Mouse (Mus musculus): ENCODE measurements around the gene Rbms3. TPM values are rescaled to one million over a fixed set of nuclear protein-coding genes. Genes with fewer than 3 reads are reported as not detected.

The Rbms3 gene
- total RNA-seq, 4 experiments from 2014 or later = 7.0 to 8.2 (median 7.9) TPM

DNA sequence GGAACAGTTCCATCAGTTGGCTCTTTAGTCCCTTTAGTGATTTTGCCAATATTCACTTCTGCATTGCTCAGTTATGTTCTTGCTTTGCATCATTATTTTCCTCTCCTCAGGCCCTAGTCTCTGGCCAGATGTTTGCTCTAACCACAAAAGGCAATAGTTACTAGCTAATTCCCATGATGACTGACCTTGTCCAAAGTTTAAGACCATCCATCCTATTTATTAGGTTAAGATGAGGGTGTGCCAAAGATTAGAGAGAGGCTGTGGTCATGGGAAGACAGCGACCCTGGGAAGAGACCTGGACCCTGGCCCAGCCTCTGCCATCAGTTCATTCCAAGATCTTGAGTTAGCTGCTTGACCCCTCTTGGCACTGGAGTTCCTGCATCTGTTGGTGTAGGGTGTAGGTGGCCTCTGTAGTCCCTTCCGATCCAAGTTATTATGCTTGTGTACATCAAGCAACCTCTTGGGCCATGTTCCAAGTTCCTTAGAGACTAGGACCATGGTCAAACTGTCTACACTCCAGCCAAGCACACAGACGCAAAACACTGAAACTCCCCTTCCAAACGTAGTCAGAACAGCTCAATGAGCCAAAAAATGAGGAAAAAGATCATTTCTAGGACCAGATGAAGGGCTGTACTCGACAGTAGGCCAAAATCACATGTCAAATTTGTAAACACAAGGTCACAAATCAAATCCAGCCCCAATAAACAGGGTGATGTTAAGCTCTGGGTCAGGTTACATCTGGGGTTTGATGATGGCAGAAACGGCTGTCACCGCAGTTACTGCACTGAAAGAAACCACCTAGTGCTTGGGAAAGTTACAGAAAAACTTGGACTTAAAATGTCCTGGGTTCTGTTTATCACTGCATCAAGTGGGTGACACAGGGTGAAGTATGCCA, 782.2 kb downstream of the Rbms3 start:
- DNase-seq (ENCODE audit: low spot score) = peak; percentile 75

- DNase-seq (ENCODE audit: low spot score) = no peak
These were observed 794.8 kb downstream of the Rbms3 start for GRCm38 (mm10) chr9:116834949-116835348.

- no peak for DNase-seq (ENCODE audit: low spot score)
These were observed 796.0 kb downstream of the Rbms3 start for GRCm38 (mm10) chr9:116833677-116834076.

DNA sequence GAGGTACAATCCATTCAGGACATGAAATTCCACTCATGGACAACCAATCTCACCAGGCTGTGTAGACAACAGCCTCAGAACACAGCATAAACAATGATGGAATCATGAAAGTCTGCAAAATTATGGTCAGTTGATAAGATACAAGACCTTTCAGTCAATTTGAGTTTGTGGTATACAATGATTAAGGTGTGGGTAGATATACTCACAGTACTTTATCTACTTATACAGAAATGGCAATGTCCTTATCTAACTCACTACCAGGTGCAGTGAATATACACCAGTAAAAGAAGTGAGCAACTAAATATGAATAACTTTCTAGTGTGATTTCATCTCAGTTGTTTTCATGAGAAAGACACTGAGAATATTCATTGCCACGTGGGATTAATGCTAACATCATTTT, 796.9 kb downstream of the Rbms3 start:
- no peak for DNase-seq (ENCODE audit: low spot score)

DNA sequence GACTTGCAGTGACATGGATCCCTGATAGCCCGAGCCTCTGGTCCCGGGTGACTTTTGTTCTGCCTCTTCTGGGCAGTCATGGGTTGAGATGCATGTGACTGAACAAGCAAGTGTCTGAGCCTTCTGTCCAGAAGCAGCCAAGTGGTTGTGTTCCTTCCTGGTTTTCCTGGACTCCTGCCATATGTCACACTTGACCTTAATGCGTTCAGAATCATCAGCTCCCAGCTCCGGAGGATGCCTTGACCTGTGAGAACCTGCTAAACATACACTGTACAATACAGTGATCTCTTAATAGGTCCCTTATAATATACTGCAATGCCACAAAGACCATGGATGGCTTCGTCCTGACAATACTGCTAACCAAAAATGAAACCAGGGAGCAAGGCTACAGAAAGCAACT, 798.3 kb downstream of the Rbms3 start:
- no peak for DNase-seq (ENCODE audit: low spot score)

DNA sequence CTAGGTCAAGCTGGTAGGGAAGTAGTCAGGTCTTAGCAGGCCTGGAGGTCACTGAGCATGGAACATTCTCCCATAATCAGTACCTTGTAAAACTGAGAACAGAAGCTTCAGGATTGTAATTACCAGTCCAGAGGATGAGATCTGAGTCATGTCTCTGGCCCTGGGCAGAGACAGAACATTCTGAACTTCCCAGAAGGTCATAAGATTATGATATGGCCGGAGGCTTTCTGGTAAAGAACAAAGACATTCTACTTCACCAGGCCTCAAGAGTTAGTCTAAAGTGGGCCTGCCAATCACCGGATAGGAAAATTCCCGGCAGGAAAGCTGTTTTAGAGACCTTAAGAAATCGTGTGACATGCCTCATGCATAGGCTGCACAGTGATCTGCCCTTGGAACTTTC, 799.8 kb downstream of the Rbms3 start:
- DNase-seq (ENCODE audit: low spot score) = no peak

GRCm38 (mm10) chr9:116821601-116822000, 808.1 kb downstream of the Rbms3 start:
- DNase-seq (ENCODE audit: low spot score) = no peak

DNA sequence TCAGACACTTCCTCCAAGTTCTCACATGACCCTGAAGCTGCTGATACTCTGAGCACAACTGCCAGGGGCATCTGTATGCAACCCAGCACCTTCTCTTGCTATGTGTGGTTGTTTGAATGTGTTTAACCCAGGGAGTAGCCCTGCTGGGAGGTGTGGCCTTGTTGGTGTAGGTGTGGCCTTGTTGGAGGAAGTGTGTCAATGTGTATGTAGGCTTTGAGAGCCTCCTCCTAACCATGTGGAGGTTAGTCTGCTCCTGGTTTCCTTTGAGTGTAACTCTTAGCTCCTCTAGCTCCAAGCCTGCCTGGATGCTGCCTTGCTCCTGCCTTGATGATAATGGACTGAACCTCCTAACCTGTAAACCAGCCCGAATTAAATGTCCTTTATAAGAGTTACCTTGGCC, 812.5 kb downstream of the Rbms3 start:
- DNase-seq (ENCODE audit: low spot score) = no peak

- no peak for DNase-seq (ENCODE audit: low spot score)
These were observed 815.1 kb downstream of the Rbms3 start for GRCm38 (mm10) chr9:116814495-116815094.

- no peak for DNase-seq (ENCODE audit: low spot score)
These were observed 816.3 kb downstream of the Rbms3 start for GRCm38 (mm10) chr9:116813396-116813795.

DNA sequence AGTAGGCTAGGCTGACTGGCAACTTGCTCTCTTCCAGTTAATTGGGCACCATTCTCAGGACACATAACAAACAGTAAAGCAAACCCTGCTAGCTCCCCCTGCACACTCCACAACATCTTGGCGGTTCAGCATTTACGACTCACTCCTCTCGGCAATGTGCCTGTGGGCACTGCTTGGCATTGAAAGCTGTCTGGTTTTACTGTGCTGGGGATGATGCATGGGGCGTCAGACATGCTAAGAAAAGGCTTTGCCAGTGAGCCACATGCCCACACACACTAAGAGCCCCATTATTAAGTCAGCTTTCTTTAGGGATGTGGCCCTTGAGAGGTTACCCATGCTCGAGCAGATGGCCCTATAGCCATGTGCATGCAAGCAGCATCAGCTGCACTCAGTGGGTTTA, 820.5 kb downstream of the Rbms3 start:
- DNase-seq (ENCODE audit: low spot score) = no peak

DNA sequence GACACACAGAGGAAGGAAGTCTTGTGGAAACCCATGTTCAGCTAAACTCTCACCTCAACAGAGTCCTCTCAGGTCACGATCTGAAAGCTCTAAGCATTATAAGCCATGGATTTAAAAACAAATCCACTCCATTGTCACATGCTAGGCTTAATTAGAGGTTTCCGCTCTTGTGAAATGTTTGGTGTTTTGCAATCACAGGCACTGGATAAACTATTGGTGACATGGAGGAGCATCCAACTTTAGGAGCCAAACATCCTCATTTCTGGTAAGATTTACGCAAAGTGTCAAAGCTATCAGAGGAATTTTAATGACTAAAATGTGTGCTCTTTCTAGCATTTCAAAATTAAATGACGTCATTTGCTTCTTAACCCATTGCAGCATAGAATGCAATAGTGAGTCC, 821.3 kb downstream of the Rbms3 start:
- DNase-seq (ENCODE audit: low spot score) = peak; percentile 79

DNA sequence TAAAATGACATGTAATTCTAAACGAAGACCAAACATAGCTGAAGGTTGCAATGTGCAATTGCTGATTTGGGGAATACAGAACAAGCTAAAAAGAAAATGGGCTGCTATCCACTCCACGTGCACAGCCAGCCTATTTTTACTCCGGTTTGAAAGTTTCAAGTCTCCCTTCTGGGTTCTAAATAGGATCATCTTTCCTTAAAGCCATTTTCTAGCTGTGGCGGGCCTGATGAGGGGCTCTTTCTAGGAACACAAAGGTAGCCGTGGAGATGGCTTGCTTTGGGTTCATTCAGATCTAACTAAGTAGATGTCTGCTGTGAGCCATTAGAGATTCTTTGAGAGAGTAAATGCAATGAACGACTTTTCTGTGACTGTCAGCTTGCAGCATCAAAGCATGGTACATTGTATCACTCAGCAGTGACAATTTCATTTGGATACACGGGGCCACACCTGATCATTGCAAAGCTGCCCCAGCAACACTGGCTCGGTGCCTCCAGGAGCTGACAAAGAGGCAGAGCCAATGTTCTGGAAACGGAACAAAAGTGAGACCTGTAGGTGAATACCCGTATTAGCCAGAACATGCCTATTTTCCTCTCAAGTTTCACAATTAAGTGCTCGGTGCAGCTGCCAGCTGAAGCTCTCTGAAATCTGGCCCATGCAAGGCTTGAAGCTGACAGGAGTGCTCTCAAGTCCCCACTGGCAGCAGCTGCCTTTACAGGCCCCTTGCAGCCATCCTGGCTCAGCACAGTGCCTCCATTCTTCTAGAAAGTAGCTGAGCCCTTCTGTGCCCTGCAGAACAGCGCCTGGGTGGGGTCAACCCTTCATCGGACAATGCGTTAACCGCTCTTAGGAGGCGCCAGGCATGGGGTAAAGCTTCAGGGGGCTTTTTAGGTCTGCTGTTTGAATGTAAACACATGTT, 822.3 kb downstream of the Rbms3 start:
- DNase-seq (ENCODE audit: low spot score) = peak; percentile 13

DNA sequence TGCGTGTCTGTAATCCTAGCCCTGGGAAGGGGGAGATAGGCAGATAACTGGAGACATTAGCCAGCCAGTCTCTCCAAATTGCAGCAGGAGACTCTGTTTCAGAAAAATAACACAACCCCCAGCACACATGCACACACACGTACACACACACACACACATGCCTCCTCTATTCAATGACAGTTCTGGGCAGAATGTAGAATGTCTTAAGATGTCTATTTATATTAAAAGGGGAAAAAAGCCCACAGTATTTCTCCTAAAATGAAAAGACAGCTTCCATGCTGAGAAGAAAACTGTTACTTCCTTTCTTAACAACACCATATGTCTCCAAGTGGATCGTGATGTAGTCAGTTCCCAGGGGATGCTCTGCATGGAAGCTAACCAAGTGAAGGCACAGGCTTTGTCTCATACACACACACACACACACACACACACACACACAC, 826.4 kb downstream of the Rbms3 start:
- DNase-seq (ENCODE audit: low spot score) = no peak

DNA sequence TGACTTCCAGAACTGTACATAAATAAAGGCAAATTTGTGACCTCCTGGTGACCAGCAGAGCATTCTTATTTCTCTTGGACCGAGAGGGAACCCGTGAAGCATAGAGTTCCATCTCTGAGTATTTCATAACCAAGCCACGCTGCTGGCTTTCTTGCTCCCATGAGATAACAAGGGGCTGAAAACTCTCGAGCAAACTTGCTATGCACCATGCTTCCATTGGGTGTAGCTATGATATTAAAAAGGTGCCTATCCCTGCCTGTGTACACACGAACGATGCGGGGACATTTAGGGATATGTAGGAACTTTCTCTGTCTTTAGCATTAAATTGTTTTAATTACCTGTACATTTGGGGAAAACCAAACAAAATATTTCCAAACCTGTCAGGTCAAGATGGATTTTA, 827.1 kb downstream of the Rbms3 start:
- DNase-seq (ENCODE audit: low spot score) = peak; percentile 50

DNA sequence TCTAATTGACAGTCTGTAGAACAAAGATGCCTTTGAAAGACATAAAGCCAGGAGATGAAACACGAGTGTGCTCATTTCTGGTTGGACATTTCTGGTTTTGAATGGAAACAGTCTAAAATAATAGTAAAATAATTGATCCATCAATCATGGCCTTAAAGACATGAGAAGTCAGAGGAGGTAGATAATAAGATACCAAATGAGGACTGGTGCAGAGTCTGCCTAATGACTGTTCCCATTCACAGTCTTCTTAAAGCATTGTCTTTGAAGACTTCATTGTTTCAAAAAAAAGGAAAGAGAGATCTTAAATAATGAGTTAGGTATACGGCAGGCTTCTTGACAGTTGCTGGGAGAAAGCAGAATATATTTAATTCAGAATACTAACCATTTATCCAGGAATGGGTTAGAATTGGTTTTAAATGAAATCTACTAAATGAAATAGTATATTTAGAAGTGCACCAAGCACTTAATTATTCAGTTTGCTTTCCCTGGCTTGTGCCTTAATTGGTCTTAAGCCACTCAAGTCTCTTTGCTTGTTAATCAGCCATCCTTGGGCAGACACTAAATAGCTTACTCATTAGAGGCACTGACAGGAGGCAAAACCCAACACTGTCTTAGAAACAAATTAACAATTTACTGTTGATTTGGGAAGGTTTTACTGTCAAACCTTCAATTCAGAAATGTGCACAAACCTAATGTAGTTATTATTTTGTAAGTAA, 834.3 kb downstream of the Rbms3 start:
- no peak for DNase-seq (ENCODE audit: low spot score)

DNA sequence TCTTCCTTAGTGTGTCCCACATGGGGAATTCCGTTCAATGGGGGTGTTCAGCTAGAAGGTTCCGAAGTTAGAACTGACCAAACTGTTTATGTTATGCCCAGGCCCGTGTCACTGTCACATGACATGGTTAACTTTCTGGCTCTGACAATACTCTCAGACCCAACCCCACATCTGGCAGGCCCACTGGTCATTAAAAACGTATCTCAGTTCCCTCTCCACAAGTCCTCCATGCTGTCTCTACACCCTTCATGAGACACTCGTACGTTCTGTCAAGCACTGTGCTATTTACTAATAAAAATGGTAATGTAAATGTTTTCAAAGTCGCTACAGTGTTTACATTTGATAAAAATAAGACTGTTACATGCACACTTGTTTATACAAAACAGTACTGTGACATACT, 837.9 kb downstream of the Rbms3 start:
- DNase-seq (ENCODE audit: low spot score) = no peak

DNA sequence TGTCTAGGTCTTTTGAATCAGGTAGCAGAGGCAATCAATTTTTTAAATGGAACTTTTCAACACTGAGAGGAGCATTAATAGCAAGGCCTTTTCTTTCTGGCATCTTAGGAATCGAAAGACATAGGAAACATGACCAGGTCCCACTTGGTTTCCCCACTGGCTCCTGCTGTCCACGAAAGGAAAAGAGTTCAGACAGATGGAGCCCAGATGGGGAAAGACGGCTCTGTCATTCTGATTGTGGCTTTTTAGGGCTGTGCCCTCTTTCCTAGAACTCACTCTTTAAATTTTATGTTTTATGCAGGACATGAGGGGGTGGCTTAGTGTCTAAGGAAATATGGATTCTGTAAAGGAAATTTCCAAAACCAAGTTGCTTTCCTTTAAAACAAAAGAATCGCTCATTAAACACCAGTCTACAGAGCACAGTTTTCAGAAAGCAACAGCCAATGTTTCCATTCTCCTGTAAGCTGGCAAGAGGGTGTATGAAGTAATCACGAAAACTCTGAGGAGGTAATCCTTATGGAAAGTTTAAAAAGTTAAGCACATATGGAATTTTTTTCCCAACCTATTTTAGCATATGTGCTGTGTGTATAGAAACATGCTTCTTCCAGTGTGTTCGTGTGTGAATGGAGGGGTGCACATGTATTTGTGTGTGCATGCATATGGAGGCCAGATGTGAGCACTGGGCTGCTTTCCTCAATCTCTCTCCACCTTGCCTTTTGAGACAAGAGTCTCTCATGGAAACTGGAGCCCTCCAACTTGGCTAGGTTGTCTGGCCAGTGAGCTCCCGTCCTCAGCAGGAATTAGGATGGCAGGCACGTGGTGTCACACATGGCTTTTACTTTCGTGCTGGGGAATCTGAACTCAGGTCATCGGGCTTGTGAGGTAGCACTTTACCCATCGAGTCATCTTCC, 843.3 kb downstream of the Rbms3 start:
- DNase-seq (ENCODE audit: low spot score) = no peak

- no peak for DNase-seq (ENCODE audit: low spot score)
These were observed 857.9 kb downstream of the Rbms3 start for GRCm38 (mm10) chr9:116771820-116772219.

GRCm38 (mm10) chr9:116769358-116770054, 860.2 kb downstream of the Rbms3 start:
- no peak for DNase-seq (ENCODE audit: low spot score)

Measured in heart, adult 8-10 months (tissue).